Mouse (Mus musculus): ENCODE results near the gene Tns1. TPM values are rescaled to one million over a fixed set of nuclear protein-coding genes. Genes with fewer than 3 reads are reported as not detected.

The Tns1 gene
- polyA plus RNA-seq, 1 experiment from 2014 or later, result 17.1 TPM

GRCm38 (mm10) chr1:73860421-73860820 is 263.8 kb downstream of the Tns1 start:
- WGBS, result 78% methylated on average over 3 of the region's 3 CpGs
- Histone ChIP-seq H3K9me3 (no peaks in the 10 kb centered on the region), H3K4me3 (no peak overlapping the region), H3K9ac (replicated peaks) (no peak overlapping the region), H3K4me2 (replicated peaks) (no peak overlapping the region), H3K27me3 (0 out of 2 replicates have a peak, but pooled peaks cover under 1% of the 10 kb centered on the region), H3K27ac (replicated peaks) (no peak overlapping the region), H3K4me1 (peaks cover 8% of the 10 kb centered on the region), H3K36me3 (no peaks in the 10 kb centered on the region)
- no peak for ATAC-seq (ENCODE audit: low FRiP score, low read depth)

Other genes starting within 250 kb of the Tns1 start
- 0.37 and 0.67 TPM in 2 replicates for gene Rufy4, start 1.1 kb upstream of the Tns1 start, polyA plus RNA-seq (2016; fragmentation: Nextera tagmentation; extraction: Ambion mirVana)
- gene Cxcr2, start 29.5 kb upstream of the Tns1 start, polyA plus RNA-seq (2016; fragmentation: Nextera tagmentation; extraction: Ambion mirVana), result 0.09 and 0.10 TPM in 2 replicates
- gene Cxcr1, start 70.2 kb upstream of the Tns1 start, polyA plus RNA-seq (2016; fragmentation: Nextera tagmentation; extraction: Ambion mirVana), result not detected in 2 replicates
- 357 and 363 TPM in 2 replicates for gene Arpc2, start 111.6 kb upstream of the Tns1 start, polyA plus RNA-seq (2016; fragmentation: Nextera tagmentation; extraction: Ambion mirVana)
- gene Gpbar1, start 154.1 kb upstream of the Tns1 start, polyA plus RNA-seq (2016; fragmentation: Nextera tagmentation; extraction: Ambion mirVana), result not detected in 2 replicates
- gene Aamp, start 160.3 kb upstream of the Tns1 start, polyA plus RNA-seq (2016; fragmentation: Nextera tagmentation; extraction: Ambion mirVana), result 176 and 181 TPM in 2 replicates
- gene Pnkd, start 160.5 kb upstream of the Tns1 start, polyA plus RNA-seq (2016; fragmentation: Nextera tagmentation; extraction: Ambion mirVana), result 75.0 and 85.3 TPM in 2 replicates
- 6.7 and 9.8 TPM in 2 replicates for gene Tmbim1, start 181.2 kb upstream of the Tns1 start, polyA plus RNA-seq (2016; fragmentation: Nextera tagmentation; extraction: Ambion mirVana)
- 0.58 and 0.66 TPM in 2 replicates for gene Catip, start 237.7 kb upstream of the Tns1 start, polyA plus RNA-seq (2016; fragmentation: Nextera tagmentation; extraction: Ambion mirVana)